Mouse (Mus musculus): ENCODE data around the gene Lypla2.
A peak's percentile ranks its signal among the peaks of the same experiment; 100 is the strongest.
"Not testable (repeated sequence)": the region's sequence is repeated elsewhere in the genome, so short reads cannot be mapped to it uniquely, and the experiment has no call there.

Lypla2 gene

GRCm38 (mm10) chr4:135972556-135972906 is at the start of gene Lypla2:
Gene Lypla2 (minus strand): TSS chr4:135972626.
- DNase-seq (ENCODE audit: extremely low read depth, low read depth), result peak; percentile 68

GRCm38 (mm10) chr4:136021549-136022047 is 49.2 kb upstream of the Lypla2 start, which contains the start of gene Eloa:
Gene Eloa (minus strand): TSS chr4:136021763.
- peak; percentile 95 for DNase-seq (ENCODE audit: extremely low read depth, low read depth)

GRCm38 (mm10) chr4:136020743-136021548 is 48.5 kb upstream of the Lypla2 start:
- DNase-seq (ENCODE audit: extremely low read depth, low read depth), result peak; percentile 74

DNA sequence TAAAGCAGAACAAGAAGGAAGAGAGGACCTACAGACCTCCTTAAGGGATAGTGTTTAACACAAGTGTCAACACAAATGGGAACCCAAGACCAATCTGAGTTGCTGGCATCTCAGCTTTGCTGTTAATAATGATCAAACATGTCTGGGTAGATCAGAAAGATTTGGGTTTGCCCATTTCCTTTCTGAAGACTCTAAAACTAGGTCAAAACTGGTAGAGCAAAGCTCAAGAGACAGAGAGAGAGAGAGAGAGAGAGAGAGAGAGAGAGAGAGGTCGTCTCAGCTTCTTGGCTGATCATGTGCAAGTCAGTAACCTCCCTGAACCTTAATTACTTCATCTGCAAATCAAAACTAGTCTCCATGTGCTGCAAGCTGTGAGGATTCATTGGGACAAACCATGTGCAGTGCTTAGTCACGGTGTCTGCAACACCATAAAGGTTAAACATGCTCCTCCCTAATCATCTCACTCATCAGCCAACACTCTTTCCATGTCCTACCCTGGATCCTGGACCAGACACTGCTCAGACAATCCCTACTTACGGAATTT is 43.7 kb upstream of the Lypla2 start:
- DNase-seq (ENCODE audit: extremely low read depth, low read depth), result no peak

- no peak for DNase-seq (ENCODE audit: extremely low read depth, low read depth)
These were observed 38.2 kb upstream of the Lypla2 start for GRCm38 (mm10) chr4:136010586-136010985.

DNA sequence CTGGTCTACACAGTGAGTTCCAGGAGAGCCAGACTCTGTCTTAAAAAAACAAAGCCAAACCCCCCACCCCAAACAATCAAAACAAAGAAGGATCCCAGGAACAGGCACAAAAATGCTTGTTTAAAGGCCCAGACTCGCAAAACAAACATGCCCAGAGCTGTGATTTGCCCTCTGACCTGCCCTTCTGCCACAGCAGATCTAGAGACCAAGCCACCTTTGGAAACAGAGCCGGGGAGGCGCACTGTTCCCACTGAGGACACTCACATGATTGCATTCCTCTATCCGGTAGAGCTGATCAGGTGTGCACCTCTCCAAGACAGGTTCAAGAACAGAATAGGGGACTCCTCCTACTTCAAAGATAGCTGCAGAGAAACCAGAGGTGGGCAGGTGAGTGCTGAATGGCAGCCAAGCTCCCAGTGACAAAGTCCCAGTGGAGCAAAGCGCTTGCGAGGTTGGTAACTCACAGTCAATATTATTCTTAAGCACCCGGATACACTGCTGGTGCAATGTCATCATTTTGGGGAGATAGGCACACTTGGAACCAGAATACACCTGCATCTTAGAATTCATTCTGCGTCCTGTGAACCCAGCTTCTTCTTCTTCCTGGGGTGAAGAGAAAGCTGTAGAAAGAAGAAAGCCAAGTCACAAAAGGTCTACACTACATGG is 36.5 kb upstream of the Lypla2 start:
- DNase-seq (ENCODE audit: extremely low read depth, low read depth), result no peak

GRCm38 (mm10) chr4:136006821-136007220 is 34.4 kb upstream of the Lypla2 start:
- no peak for DNase-seq (ENCODE audit: extremely low read depth, low read depth)

DNA sequence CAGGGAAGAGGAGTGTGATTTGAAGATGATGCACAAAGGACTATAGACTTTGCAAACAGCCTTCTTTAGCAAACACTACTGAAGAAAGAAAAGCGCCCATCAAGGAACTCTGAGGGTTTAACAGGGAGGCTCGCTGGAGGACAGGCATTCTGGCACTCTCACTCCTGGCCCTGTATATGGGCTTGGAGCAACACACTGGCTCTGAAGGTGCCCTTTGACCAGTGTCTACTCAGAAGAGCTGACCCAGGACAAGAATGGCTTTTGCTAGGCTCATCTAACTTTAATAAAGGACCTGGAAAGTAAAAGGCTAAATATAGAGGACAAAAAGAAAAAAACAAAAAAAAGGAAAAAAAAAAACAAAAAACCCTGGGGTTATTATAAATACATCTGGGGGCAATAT is 32.5 kb upstream of the Lypla2 start:
- DNase-seq (ENCODE audit: extremely low read depth, low read depth), result no peak

DNA sequence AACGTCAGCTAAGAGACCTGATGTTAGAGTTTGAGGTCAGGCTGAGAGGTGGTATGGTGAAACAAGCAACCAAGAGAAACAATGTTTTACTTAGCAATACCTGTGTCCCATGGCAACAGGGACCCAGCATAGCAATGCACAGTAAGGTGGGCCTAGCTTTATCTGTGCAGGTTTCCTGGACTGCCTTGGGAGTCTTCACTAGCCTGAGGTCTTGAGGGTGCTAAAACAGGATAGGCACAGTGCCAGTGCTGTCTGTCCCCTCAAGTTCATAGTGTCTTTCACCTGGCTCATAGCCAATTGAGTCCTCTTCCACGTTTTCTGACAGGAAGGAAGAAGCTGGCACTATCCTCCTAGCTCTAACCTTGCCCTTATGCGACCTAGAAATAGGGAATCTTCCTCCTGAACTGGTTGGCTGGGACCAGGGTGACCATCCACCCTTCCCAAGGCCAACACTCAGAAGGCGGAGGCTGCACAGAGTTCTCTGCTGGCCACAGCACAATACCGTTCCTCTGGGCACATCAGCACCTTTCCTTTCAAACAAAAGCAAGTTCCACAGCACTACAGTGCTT is 31.8 kb upstream of the Lypla2 start:
- no peak for DNase-seq (ENCODE audit: extremely low read depth, low read depth)

GRCm38 (mm10) chr4:135995118-135995517 is 22.7 kb upstream of the Lypla2 start:
- no peak for DNase-seq (ENCODE audit: extremely low read depth, low read depth)

- DNase-seq (ENCODE audit: extremely low read depth, low read depth), result no peak
These were observed 21.5 kb upstream of the Lypla2 start for GRCm38 (mm10) chr4:135993941-135994340.

GRCm38 (mm10) chr4:135987714-135988113 is 15.3 kb upstream of the Lypla2 start:
- no peak for DNase-seq (ENCODE audit: extremely low read depth, low read depth)

DNA sequence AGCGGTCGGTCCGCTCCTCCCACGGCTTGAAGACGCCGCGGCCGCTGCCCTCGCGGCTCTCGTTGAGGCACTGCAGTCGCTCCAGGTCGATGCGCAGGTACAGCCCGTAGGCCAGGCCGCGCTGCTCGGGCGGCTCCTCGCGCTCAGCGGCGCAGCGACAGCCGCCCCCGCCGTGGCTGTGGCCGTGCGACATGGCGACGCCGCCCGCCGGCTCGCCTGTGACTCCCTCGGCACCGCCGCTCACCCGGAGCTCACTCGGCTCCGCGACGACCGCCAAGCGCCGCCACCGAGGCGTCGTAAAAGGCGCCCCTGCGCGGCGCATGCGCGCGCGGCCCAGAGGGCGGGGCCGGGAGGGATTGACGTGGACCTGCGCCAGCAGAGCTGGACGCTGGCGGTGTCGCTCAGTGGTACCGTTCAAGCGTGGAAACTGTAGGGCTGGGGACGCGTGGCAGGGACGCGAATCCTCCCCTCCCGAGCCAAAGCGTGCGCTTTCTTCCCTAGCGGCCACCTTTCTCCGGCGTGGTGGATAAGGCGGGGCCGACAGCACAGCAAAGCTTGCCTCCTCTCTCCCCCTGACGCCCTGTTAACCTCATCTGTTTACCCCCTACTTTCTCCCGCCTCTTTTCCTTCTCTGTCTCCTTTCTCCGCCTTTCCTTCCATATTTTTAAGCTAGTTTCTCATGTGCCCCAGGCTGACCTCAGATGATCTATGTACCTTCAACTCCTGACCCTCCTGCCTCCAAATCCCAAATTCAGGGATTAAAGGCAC is 14.7 kb upstream of the Lypla2 start, which contains the start of gene Pithd1:
Pithd1 (minus strand) TSS at position 322 of the 768 bp plus-strand sequence.
- peak; percentile 72 for DNase-seq (ENCODE audit: extremely low read depth, low read depth)

GRCm38 (mm10) chr4:135986301-135986942 is 14.0 kb upstream of the Lypla2 start:
- no peak for DNase-seq (ENCODE audit: extremely low read depth, low read depth)

DNA sequence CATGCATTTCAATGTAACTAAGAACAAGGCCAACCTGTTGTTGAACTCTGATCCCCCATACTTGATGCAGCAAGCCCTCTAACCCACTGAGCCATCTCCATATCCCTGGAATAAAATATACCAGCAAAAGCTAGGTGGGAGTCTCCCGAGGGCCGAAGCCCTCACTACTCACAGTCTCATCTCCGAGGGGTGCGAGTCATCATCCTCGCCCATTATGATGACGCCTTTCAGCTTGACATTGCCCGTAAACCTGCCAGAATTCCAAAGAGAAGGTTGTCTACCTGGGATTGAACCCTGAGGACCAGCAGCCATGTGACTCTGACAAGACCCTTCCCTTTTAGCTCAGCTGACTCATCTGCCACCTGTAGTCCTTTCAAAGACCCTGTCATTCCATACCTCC is 13.3 kb upstream of the Lypla2 start:
- DNase-seq (ENCODE audit: extremely low read depth, low read depth), result no peak

DNA sequence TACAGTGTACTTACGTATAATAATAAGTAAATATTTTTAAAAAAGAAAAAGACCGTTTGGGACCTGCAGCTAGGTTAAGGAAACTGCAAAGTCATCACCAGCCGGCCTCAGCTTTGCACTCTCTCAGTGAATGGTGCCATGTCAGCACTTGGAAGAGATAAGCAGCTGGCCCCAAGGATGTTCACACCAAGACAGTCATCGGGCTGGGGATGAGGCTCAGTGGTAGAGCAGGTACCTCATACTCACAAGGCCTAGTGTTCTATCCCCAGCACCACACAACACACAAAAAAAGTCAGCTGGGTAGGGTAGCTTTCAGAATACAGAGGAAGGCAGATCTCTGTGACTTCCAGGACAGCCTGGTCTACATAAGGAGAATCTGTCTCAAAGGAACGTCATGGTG is 12.8 kb upstream of the Lypla2 start:
- DNase-seq (ENCODE audit: extremely low read depth, low read depth), result peak; percentile 81

DNA sequence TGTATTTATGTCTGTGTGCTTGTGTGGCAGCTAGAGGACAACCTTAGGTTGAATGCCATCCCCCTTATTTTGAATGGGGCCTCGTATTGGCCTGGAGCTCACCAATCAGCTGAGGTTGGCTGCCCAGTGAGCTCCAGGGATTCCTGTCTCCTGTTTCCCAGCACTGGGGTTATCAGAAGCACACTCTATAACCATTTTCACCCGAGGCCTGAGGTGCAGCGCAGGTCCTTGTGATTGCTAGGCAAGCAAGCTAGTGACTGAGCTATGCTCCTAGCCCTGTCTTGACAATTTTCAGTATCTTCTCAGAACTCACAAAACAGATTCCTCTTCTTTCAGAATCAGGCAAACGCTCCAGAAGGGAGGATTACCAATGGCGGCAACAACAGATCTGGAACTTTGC is 12.1 kb upstream of the Lypla2 start:
- no peak for DNase-seq (ENCODE audit: extremely low read depth, low read depth)

DNA sequence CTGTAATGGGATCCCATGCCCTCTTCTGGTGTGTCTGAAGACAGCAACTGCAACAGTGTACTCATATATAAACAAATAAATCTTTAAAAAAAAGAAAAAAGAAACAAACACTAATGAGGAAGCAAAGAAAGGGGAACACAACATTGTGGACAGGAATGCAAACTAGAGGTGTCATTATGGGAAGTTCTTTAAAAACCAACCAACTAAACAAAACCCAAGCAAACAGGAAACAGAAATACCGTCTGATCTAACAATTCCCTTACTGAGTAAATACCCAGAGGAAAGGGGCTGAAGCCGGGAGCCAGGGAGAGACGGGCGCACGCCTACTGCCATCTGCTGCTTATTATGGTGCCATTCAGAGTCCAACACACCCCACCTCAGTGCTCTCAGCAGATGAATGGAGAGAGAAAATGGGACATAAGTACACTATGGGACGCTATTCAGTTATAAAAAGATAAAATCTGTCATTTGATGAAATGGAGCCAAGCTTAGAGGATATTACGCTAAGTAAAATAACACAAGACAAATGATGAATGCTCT is 9.2 kb upstream of the Lypla2 start:
- DNase-seq (ENCODE audit: extremely low read depth, low read depth), result no peak

- not testable (repeated sequence) for DNase-seq (ENCODE audit: extremely low read depth, low read depth)
These were observed 7.8 kb upstream of the Lypla2 start for GRCm38 (mm10) chr4:135980223-135980622.

- no peak for DNase-seq (ENCODE audit: extremely low read depth, low read depth)
These were observed 3.7 kb upstream of the Lypla2 start for GRCm38 (mm10) chr4:135976146-135976545.
